Mouse (Mus musculus) CH12.LX (cell line): Measurements from ENCODE around the gene Dbt.

Source experiments
- BHLHE40 ChIP-seq: IDR thresholded peaks from 2 replicates; pipeline ENCODE4 v1.6.1; 2011; ENCODE audit warnings: mild to moderate bottlenecking, low read depth, low read length, improper control_type of control experiment
- CHD2 ChIP-seq: IDR thresholded peaks from 2 replicates; pipeline ENCODE4 v1.6.1; 2011; ENCODE audit warnings: low read length, improper control_type of control experiment
- CTCF ChIP-seq, 2 experiments: IDR thresholded peaks in 1 of 2; conservative IDR thresholded peaks in 1 of 2; 2 replicates each; pipeline ENCODE4 v1.5.1; 2011 to 2012; ENCODE audit warnings: low read depth in 2 of 2, low read length in 2 of 2, improper control_type of control experiment in 1 of 2, inconsistent platforms in 1 of 2, mild to moderate bottlenecking in 1 of 2, moderate library complexity in 1 of 2
- ETS1 ChIP-seq: conservative IDR thresholded peaks from 2 replicates; pipeline ENCODE4 v1.6.1; 2012; ENCODE audit warnings: low read depth, mild to moderate bottlenecking, inconsistent platforms, low read length, improper control_type of control experiment, moderate library complexity
- MAZ ChIP-seq: IDR thresholded peaks from 2 replicates; pipeline ENCODE4 v1.6.1; 2012; ENCODE audit warnings: low read depth, mild to moderate bottlenecking, inconsistent platforms, low read length, improper control_type of control experiment, moderate library complexity
- POLR2A ChIP-seq: IDR thresholded peaks from 2 replicates; pipeline ENCODE4 v1.6.1; 2011; ENCODE audit warnings: low read depth, mild to moderate bottlenecking, improper control_type of control experiment, low read length
- RAD21 ChIP-seq: IDR thresholded peaks from 2 replicates; pipeline ENCODE4 v1.6.1; 2011; ENCODE audit warnings: low read depth, mild to moderate bottlenecking, low read length, improper control_type of control experiment, moderate library complexity
- USF1 ChIP-seq: IDR thresholded peaks from 2 replicates; pipeline ENCODE4 v1.6.1; 2014; ENCODE audit warnings: low read depth, mild to moderate bottlenecking, inconsistent platforms, low read length, improper control_type of control experiment

DNA sequence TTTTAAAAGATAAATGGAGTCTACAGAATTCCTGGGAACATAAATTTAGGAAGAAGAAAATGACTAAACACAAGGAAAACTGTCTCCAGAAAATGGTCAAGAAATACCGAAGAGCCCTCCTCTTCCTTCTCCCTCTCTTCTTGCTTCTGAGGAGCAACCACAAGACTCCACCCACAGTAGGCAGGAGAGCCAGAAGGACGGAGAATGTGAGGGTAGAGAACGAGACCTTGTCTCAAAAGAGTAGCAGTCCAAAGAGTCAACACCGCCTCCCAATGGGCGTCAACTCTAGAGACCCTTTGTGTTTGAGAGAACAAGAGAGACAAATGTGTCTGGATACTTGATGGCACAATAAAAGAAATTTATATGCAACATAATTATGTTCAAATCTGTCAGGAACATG, 19.2 kb upstream of the Dbt start:
- TF ChIP-seq POLR2A, result no peak
- no peak for TF ChIP-seq BHLHE40
- TF ChIP-seq USF1, result no peak
- TF ChIP-seq CTCF (conservative IDR thresholded peaks at IDR 0.05 in 1 of 2, IDR thresholded peaks at IDR 0.05 in 1 of 2; ENCODE audit: low read depth in 2 of 2, low read length in 2 of 2), result peak in 1 of 2 experiments; percentile 41; a peak in 2 of 4 replicates
- TF ChIP-seq CHD2, result no peak
- no peak for TF ChIP-seq ETS1
- TF ChIP-seq RAD21, result peak; percentile 40
- no peak for TF ChIP-seq MAZ
